8 mouse cellular contexts compared by ENCODE assay signal in genomic region chr11:63264432-63265061, GRCm38 (mm10).
DNase-seq lines count a peak whose midpoint lies in the region; ATAC-seq and TF ChIP-seq lines count a peak whose summit lies in the region.

No protein-coding gene starts in this region.

- no peak overlapping the region for H3ac ChIP-seq in myocyte (ENCODE audit: control insufficient read depth, insufficient read length)

- no peaks in the 10 kb centered on the region for H3K27me3 ChIP-seq in heart, adult 2 months (ENCODE audit: control insufficient read depth, insufficient read depth, low read length)
- no peaks in the 10 kb centered on the region for H3K27me3 ChIP-seq in CH12.LX (replicated peaks)
- H3K27me3 ChIP-seq in myocyte (ENCODE audit: control insufficient read depth, insufficient read depth, insufficient read length) = no peaks in the 10 kb centered on the region
- H3K27me3 ChIP-seq in forebrain, embryonic 11.5 days (ENCODE audit: control insufficient read depth, insufficient read depth, low read length) = no peaks in the 10 kb centered on the region

- TF ChIP-seq POLR2A in heart, adult 2 months (IDR thresholded peaks at IDR 0.05; ENCODE audit: insufficient read depth, low read depth, low read length) = no peak
- no peak for TF ChIP-seq POLR2A in CH12.LX (IDR thresholded peaks at IDR 0.05; ENCODE audit: low read depth, low read length)
- TF ChIP-seq POLR2A in myocyte (IDR thresholded peaks at IDR 0.05; ENCODE audit: insufficient read length, low read depth) = no peak

- no peak overlapping the region for H3K9ac ChIP-seq in heart, adult 2 months (ENCODE audit: low read depth, low read length)
- peak overlapping the region; percentile 33 for H3K9ac ChIP-seq in CH12.LX (ENCODE audit: insufficient read depth, low read depth)
- no peak overlapping the region for H3K9ac ChIP-seq in forebrain, embryonic 11.5 days (ENCODE audit: low read length)

- H3K9me3 ChIP-seq in CH12.LX (replicated peaks; ENCODE audit: low read length) = no peaks in the 10 kb centered on the region
- H3K9me3 ChIP-seq in forebrain, embryonic 11.5 days (ENCODE audit: control insufficient read depth, low read length) = no peaks in the 10 kb centered on the region

- WGBS in heart, adult 2 months = 42% methylated on average over 9 of the region's 9 CpGs
- WGBS in forebrain, embryonic 11.5 days = 55% methylated on average over 9 of the region's 9 CpGs

- no peak overlapping the region for H3K27ac ChIP-seq in heart, adult 2 months
- no peak overlapping the region for H3K27ac ChIP-seq in CH12.LX (ENCODE audit: insufficient read depth, low read depth)
- no peak overlapping the region for H3K27ac ChIP-seq in forebrain, embryonic 11.5 days (ENCODE audit: low read depth, low read length)

- in situ Hi-C loops in CH12.LX (cut with MboI; ENCODE audit: low pct_ligation_motif_present, low pct_unique_long_range_greater_than_20kb, low sequenced_read_pairs) = no loop called here

- dilution Hi-C loops in CH12.LX (cut with MboI; ENCODE audit: extremely low pct_ligation_motif_present, extremely low pct_unique_long_range_greater_than_20kb, low sequenced_read_pairs) = no loop called here

- H3K4me2 ChIP-seq in CH12.LX (ENCODE audit: insufficient read depth, low read depth, poor library complexity, severe bottlenecking) (peak overlapping the region; percentile 96), myocyte (ENCODE audit: low read depth) (peak overlapping the region; percentile 96)
- no peak overlapping the region for H3K4me2 ChIP-seq in forebrain, embryonic 11.5 days (ENCODE audit: low read depth, low read length, severe bottlenecking)

- intact Hi-C loops in heart, adult 2 months (cut with DNase I) = loop anchor here (2.0 kb wide), 1 partner anchor 126 kb away; no protein-coding TSS in a partner anchor
- intact Hi-C loops in left cerebral cortex, postnatal 4 days (cut with DNase I) = no loop called here

- H3K4me3 ChIP-seq in heart, adult 2 months = no peak overlapping the region
- H3K4me3 ChIP-seq in CH12.LX (replicated peaks in 1 of 3; ENCODE audit: low read depth in 2 of 3, low read length in 2 of 3, poor library complexity in 1 of 3) = peak overlapping the region; percentile 34 to 47 (median 45)
- H3K4me3 ChIP-seq in myocyte = no peak overlapping the region
- no peak overlapping the region for H3K4me3 ChIP-seq in forebrain, embryonic 11.5 days (ENCODE audit: low read depth, low read length)

- no peak for ATAC-seq in forebrain, embryonic 11.5 days (replicated peaks; ENCODE audit: low FRiP score)

- TF ChIP-seq RAD21 in CH12.LX (IDR thresholded peaks at IDR 0.05; ENCODE audit: low read depth, low read length) = peak; percentile 64

- no peaks in the 10 kb centered on the region for H3K79me2 ChIP-seq in heart, adult 2 months (replicated peaks; ENCODE audit: control insufficient read depth, insufficient read depth, low read length)
- H3K79me2 ChIP-seq in CH12.LX (replicated peaks; ENCODE audit: control insufficient read depth, extremely low read depth, insufficient read depth, poor library complexity, severe bottlenecking) = no peaks in the 10 kb centered on the region
- H3K79me2 ChIP-seq in myocyte (ENCODE audit: control insufficient read depth, insufficient read depth) = no peaks in the 10 kb centered on the region

- no peaks in the 10 kb centered on the region; the same call in 1 of the 2 replicates for H3K4me1 ChIP-seq in heart, adult 2 months (ENCODE audit: control insufficient read depth, insufficient read depth, low read length)
- peaks cover 0 to 10% of the 10 kb centered on the region in 2 experiments; a peak in 1 of 4 replicates for H3K4me1 ChIP-seq in CH12.LX (ENCODE audit: control insufficient read depth in 1 of 2, insufficient read depth in 2 of 2)
- H3K4me1 ChIP-seq in forebrain, embryonic 11.5 days (replicated peaks; ENCODE audit: control insufficient read depth, insufficient read depth, low read length) = 0 out of 2 replicates have a peak, but pooled peaks cover 2% of the 10 kb centered on the region

- peak; percentile 78 for TF ChIP-seq CTCF in heart, adult 2 months (IDR thresholded peaks at IDR 0.05)
- TF ChIP-seq CTCF in CH12.LX (conservative IDR thresholded peaks at IDR 0.05 in 1 of 2, IDR thresholded peaks at IDR 0.05 in 1 of 2; ENCODE audit: low read depth in 2 of 2, low read length in 2 of 2) = peak; percentile 83 to 97

- TF ChIP-seq EP300 in heart, adult 2 months (IDR thresholded peaks at IDR 0.05; ENCODE audit: insufficient read depth, low read depth, low read length) = no peak
- no peak for TF ChIP-seq EP300 in CH12.LX (IDR thresholded peaks at IDR 0.05; ENCODE audit: low read length)

- DNase-seq in heart, adult 2 months = no peak
- no peak for DNase-seq in heart, adult 11 months
- peak; percentile 54 for DNase-seq in CH12.LX (ENCODE audit: extremely low read depth)
- DNase-seq in c-Kit-positive CD71-negative TER-119-negative erythroid progenitor cells, embryonic 14.5 days (ENCODE audit: low read depth) = peak; percentile 22
- DNase-seq in kidney, adult 9 months = peak; percentile 47
- no peak for DNase-seq in left cerebral cortex, postnatal 4 days
- DNase-seq in forebrain, embryonic 11.5 days (ENCODE audit: low spot score) = no peak

- H3K36me3 ChIP-seq in heart, adult 2 months (ENCODE audit: control insufficient read depth, insufficient read depth, low read length) = no peaks in the 10 kb centered on the region
- H3K36me3 ChIP-seq in CH12.LX (replicated peaks in 1 of 2; ENCODE audit: control insufficient read depth in 1 of 2, insufficient read depth in 1 of 2, low read length in 1 of 2) (no peaks in the 10 kb centered on the region), myocyte (ENCODE audit: control insufficient read depth, insufficient read depth) (no peaks in the 10 kb centered on the region)
- no peaks in the 10 kb centered on the region for H3K36me3 ChIP-seq in forebrain, embryonic 11.5 days (ENCODE audit: control insufficient read depth, insufficient read depth, low read length)

TF ChIP-seq in CH12.LX, 34 proteins besides CTCF, POLR2A, EP300 and RAD21:
- TF ChIP-seq KAT2A (IDR thresholded peaks at IDR 0.05; ENCODE audit: insufficient replicate concordance, low read length) (no peak), SMC3 (IDR thresholded peaks at IDR 0.05; ENCODE audit: low read depth, low read length) (peak; percentile 73), BHLHE40 (IDR thresholded peaks at IDR 0.05; ENCODE audit: low read depth, low read length) (peak; percentile 87), TBP (conservative IDR thresholded peaks at IDR 0.05; ENCODE audit: low read depth, low read length) (no peak)

TF ChIP-seq in myocyte, 11 proteins besides CTCF, POLR2A, EP300 and RAD21:
- TF ChIP-seq CEBPB (IDR thresholded peaks at IDR 0.05; ENCODE audit: insufficient read depth, poor library complexity, severe bottlenecking) (peak; percentile 28; the same call in 1 of the 2 replicates), MYOD1 (IDR thresholded peaks at IDR 0.05; ENCODE audit: control insufficient read depth in 1 of 3, insufficient read length in 2 of 3, low read depth in 2 of 3) (no peak)
TF ChIP-seq in myocyte: peak in this region for 1.

Comparison
In these comparisons a context has a peak if more than half of its experiments do, and no peak if none do; other contexts are left out.
1. DNase-seq: peak in CH12.LX (single experiment), c-Kit-positive CD71-negative TER-119-negative erythroid progenitor cells, embryonic 14.5 days (single experiment) and kidney, adult 9 months (single experiment); none in heart, adult 2 months (0 of 2), heart, adult 11 months (single experiment), left cerebral cortex, postnatal 4 days (single experiment) and forebrain, embryonic 11.5 days (single experiment).
2. H3K4me3 ChIP-seq: peak in CH12.LX (3 of 3); none in heart, adult 2 months (single experiment), myocyte (single experiment) and forebrain, embryonic 11.5 days (single experiment).